Mouse (Mus musculus) lung, postnatal 0 days (tissue): Measurements from ENCODE around the gene Gm5105. TPM values are rescaled to one million over a fixed set of nuclear protein-coding genes. Genes with fewer than 3 reads are reported as not detected.
A peak's percentile ranks its signal among the peaks of the same experiment; 100 is the strongest.

ENCODE experiments used
- ATAC-seq: fragments of 200-750 bp; cut with Nextera tagmentation; 2 replicates; pipeline ENCODE4 v1.8.0; 2017; ENCODE audit warnings: moderate library complexity
- DNase-seq: peaks from one replicate; pipeline ENCODE4 v3.0.0-alpha.2; 2016; ENCODE audit warnings: low spot score
- H3K27ac ChIP-seq: fragments of 300-500 bp; sonication (generic); 2 replicates; pipeline ENCODE4 v1.5.1; 2014; ENCODE audit warnings: antibody characterized with exemption, mild to moderate bottlenecking, low read length, mixed read lengths
- H3K27me3 ChIP-seq: fragments of 300-500 bp; sonication (generic); replicated peaks from 2 replicates; pipeline ENCODE4 v1.6.1; 2014; ENCODE audit warnings: low read length, mixed read lengths; ENCODE audit not compliant: insufficient read depth
- H3K36me3 ChIP-seq: fragments of 300-500 bp; sonication (generic); 2 replicates; pipeline ENCODE4 v1.6.1; 2014; ENCODE audit warnings: low read length, mixed read lengths; ENCODE audit not compliant: insufficient read depth
- H3K4me1 ChIP-seq: fragments of 300-500 bp; sonication (generic); 2 replicates; pipeline ENCODE4 v1.6.1; 2014; ENCODE audit warnings: antibody characterized with exemption, low read depth, low read length, mixed read lengths; ENCODE audit not compliant: insufficient read depth
- H3K4me2 ChIP-seq: fragments of 300-500 bp; sonication (generic); replicated peaks from 2 replicates; pipeline ENCODE4 v1.6.1; 2014; ENCODE audit warnings: low read depth, mild to moderate bottlenecking, low read length, moderate library complexity, mixed read lengths
- H3K4me3 ChIP-seq: fragments of 300-500 bp; sonication (generic); 2 replicates; pipeline ENCODE4 v1.5.1; 2014; ENCODE audit warnings: low read depth, low read length
- H3K9ac ChIP-seq: fragments of 300-500 bp; sonication (generic); replicated peaks from 2 replicates; pipeline ENCODE4 v1.6.1; 2014; ENCODE audit warnings: low read depth, mild to moderate bottlenecking
- H3K9me3 ChIP-seq: fragments of 300-500 bp; sonication (generic); 2 replicates; pipeline ENCODE4 v1.6.1; 2016; ENCODE audit warnings: low read length, mixed read lengths
- CTCF ChIP-seq: IDR thresholded peaks from 2 replicates; pipeline ENCODE4 v1.5.1; 2016; ENCODE audit warnings: antibody characterized with exemption, mild to moderate bottlenecking
- EP300 ChIP-seq: IDR thresholded peaks from 2 replicates; pipeline ENCODE4 v1.6.1; 2016; ENCODE audit warnings: antibody characterized with exemption, mild to moderate bottlenecking, control low read depth
- WGBS: fragments of 180-500 bp; shearing (Covaris S2); extraction: QIAGEN DNeasy Blood & Tissue Kit; methylation state at CpG from one replicate; pipeline ENCODE4 v1.1.7; 2014; 5-methylcytosine and 5-hydroxymethylcytosine counted together
- polyA plus RNA-seq: library from polyadenylated mRNA; unstranded; fragments of >200 nt; fragmentation: Nextera tagmentation; extraction: Ambion mirVana; gene quantifications from 2 replicates; pipeline ENCODE4 v1.2.1, GENCODE M21; 2015

Gm5105 gene
- polyA plus RNA-seq, 1 experiment from 2014 or later = 0.07 TPM

DNA sequence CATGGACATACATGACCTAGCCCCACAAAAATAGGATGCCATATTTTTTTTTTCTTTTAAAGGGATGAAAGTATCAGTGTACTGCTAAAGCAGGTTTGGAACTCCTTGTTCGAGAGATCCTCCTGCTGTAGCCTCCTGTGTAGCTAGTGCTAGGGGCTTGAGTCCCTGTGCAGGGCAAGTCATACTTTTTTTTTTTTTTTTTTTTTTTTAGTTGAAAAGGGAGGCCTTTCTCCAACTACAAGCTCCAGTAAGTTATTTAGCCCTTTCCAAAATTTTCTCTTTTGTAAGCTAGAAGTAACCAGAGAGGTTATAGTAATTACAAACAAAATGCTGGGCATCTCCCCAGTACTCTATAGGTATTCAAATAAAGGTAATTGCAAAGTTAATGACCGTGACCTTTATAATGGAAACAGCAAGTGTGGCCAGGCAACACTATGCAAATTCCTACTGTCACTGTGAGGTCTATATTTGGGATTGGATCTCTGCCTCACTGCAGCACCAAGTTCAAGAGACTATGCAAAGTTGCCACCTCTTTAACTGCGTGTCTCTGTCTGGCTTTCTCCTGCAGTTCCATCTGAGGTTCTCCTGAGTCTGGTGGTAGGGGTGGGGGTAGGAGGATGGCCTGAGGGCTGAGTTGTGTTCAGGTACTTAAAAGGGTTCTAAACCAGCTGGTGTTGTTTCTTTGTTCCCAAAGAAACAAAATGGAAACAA is 25.4 kb downstream of the Gm5105 start:
- Histone ChIP-seq H3K27ac (no peak overlapping the region), H3K4me3 (no peak overlapping the region), H3K27me3 (no peaks in the 10 kb centered on the region), H3K4me2 (no peak overlapping the region), H3K36me3 (no peaks in the 10 kb centered on the region), H3K9ac (no peak overlapping the region), H3K4me1 (no peaks in the 10 kb centered on the region), H3K9me3 (no peaks in the 10 kb centered on the region)
- no peak for TF ChIP-seq EP300
- TF ChIP-seq CTCF = no peak
- WGBS = 76% methylated on average over 3 of the region's 3 CpGs
- no peak for ATAC-seq
- no peak for DNase-seq

DNA sequence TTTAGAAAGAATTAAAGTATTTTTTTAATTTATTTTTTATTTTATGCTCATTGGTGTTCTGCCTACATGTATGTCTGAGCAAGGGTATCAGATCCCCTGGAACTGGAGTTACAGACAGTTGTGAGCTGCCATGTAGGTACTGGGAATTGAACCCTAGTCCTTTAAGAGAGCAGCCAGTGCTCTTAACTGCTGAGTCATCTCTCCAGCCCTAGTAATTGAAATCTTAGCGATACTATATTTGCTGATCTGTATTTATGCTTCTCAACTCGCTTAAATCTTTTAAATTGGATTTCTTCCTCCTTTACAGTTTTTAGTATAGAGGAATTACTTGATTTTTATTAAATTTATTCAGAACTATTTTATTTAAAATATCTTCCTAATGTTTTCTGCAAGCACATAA is 26.2 kb downstream of the Gm5105 start:
- TF ChIP-seq CTCF (no peak), EP300 (no peak)
- Histone ChIP-seq H3K9me3 (no peaks in the 10 kb centered on the region), H3K27me3 (no peaks in the 10 kb centered on the region), H3K27ac (no peak overlapping the region), H3K4me1 (no peaks in the 10 kb centered on the region), H3K4me2 (no peak overlapping the region), H3K9ac (no peak overlapping the region), H3K36me3 (no peaks in the 10 kb centered on the region), H3K4me3 (no peak overlapping the region)
- no peak for ATAC-seq
- no peak for DNase-seq
- WGBS = 74% methylated on average over 2 of the region's 2 CpGs

DNA sequence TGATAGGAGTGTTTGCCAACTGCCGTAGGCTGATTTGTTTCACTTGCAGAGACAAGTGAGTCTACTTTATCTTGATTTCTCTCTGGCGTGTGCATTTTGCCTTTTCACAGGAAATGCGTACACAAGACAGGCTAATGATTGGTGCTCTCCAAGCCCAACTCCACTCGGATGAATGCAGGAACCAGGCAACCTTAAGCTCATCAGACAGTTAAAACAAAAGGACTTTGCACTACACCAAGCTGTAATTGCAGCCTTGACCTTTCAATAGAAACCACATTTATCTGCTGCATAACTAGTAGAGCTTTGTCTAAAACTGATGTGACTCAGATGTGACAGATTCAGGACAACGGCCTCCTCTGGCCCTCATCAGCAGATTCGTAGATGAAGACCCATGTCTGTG is 33.2 kb downstream of the Gm5105 start:
- no peaks in the 10 kb centered on the region for H3K4me1 ChIP-seq
- H3K9me3 ChIP-seq = no peaks in the 10 kb centered on the region
- WGBS = 56% methylated on average over 6 of the region's 6 CpGs
- no peak overlapping the region for H3K4me3 ChIP-seq
- no peak overlapping the region for H3K27ac ChIP-seq
- TF ChIP-seq EP300 (no peak), CTCF (no peak)
- H3K4me2 ChIP-seq = no peak overlapping the region
- no peak overlapping the region for H3K9ac ChIP-seq
- no peaks in the 10 kb centered on the region for H3K36me3 ChIP-seq
- ATAC-seq (no peak), DNase-seq (no peak)
- H3K27me3 ChIP-seq = no peaks in the 10 kb centered on the region

DNA sequence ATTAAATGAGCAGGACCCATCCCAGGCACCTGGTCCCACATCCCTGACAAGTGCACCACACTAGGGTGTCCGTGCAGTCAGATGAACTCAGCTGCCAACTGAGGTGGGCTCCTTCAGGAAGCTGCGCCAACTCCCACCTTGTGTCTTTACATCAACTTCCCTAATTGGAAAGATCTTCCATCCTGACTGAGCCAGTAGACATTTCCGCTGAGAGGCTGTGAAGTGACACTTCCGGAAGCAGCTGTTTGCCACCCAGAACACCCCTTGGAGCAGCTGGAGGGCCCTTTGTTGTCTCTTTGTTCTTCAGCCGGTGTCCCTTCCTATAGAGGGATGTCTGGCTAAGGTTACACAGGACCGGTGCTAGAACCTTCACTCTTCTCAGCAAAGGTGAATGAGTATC is 36.6 kb downstream of the Gm5105 start:
- Histone ChIP-seq H3K4me3 (no peak overlapping the region), H3K27me3 (no peaks in the 10 kb centered on the region), H3K4me1 (no peaks in the 10 kb centered on the region), H3K9me3 (no peaks in the 10 kb centered on the region), H3K27ac (no peak overlapping the region), H3K9ac (no peak overlapping the region), H3K4me2 (no peak overlapping the region), H3K36me3 (no peaks in the 10 kb centered on the region)
- 81% methylated on average over 6 of the region's 6 CpGs for WGBS
- DNase-seq = no peak
- no peak for ATAC-seq
- TF ChIP-seq CTCF (no peak), EP300 (no peak)

DNA sequence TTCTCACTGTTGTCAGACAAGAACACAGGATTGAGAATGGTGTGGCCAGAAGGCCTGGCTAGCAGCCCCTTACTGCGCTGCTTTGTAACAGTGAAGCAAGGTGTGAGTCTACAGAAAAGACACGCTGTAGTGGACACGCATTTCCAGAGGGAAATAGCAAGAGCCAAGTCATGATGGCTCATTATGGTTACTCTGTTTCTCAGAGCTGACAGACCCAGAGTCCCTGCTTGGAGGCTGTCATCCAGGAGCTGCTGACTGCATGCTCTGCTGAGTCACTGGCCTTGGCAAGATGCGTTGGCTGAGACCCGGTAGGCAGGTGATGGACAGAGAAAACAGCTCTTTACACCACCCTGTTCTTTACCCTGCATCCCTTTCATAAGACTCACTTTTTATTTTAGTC is 37.8 kb downstream of the Gm5105 start:
- no peak for TF ChIP-seq EP300
- TF ChIP-seq CTCF = no peak
- 83% methylated on average over 5 of the region's 5 CpGs for WGBS
- Histone ChIP-seq H3K27me3 (no peaks in the 10 kb centered on the region), H3K9ac (no peak overlapping the region), H3K27ac (no peak overlapping the region), H3K9me3 (no peaks in the 10 kb centered on the region), H3K36me3 (no peaks in the 10 kb centered on the region), H3K4me1 (no peaks in the 10 kb centered on the region), H3K4me2 (no peak overlapping the region), H3K4me3 (no peak overlapping the region)
- ATAC-seq = no peak
- no peak for DNase-seq

DNA sequence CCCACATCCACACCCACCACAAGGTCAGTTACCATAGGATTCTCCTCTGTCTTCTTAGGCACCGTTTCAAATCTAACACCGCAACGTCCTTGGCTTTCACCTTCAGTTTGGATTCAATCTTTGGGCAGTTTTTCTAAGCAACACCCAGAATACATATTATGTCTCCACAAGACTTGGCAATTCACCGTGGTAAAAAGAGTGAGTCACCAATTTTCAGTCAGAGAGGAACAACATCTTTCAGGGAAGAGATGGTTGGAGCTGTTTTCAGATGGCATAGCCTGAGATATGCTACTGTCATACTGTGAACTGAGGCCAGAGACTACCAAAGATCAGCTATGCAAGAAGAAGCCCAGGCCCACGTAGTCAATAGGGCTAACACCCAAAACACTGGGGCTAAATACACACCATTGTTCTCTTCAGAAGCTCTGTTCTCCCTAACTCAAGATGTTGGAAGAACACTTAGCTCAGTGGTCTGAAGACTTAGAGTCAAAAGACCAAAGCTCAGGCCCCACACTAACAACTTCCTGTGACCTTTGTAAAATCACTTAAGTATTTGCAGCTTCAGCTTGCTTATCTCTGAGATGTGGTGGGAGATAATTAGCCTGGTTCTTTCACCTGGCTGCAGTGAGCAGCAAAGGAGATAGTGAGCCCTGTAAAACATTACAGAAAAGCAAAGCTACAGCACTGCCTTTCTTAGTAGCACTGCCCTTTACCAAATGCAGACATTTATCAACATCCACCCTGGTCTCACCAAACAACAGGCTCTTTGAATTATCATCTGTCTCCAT is 39.4 kb downstream of the Gm5105 start:
- no peak overlapping the region for H3K27ac ChIP-seq
- H3K9me3 ChIP-seq = no peaks in the 10 kb centered on the region
- WGBS = 53% methylated on average over 5 of the region's 5 CpGs
- no peak overlapping the region for H3K9ac ChIP-seq
- no peaks in the 10 kb centered on the region for H3K27me3 ChIP-seq
- DNase-seq = no peak
- ATAC-seq = 0 out of 2 replicates have a peak, but pooled peaks have one; percentile 11
- H3K36me3 ChIP-seq = no peaks in the 10 kb centered on the region
- H3K4me1 ChIP-seq = no peaks in the 10 kb centered on the region
- H3K4me3 ChIP-seq = no peak overlapping the region
- no peak overlapping the region for H3K4me2 ChIP-seq
- TF ChIP-seq CTCF = no peak
- no peak for TF ChIP-seq EP300
